Mouse (Mus musculus) E14TG2a.4 (cell line): ENCODE data around the gene Llgl2.

ENCODE experiments used
- CTCF ChIP-seq: conservative IDR thresholded peaks from 2 replicates; pipeline ENCODE4 v1.5.1; 2014; ENCODE audit warnings: low read length
- NANOG ChIP-seq: IDR thresholded peaks from 2 replicates; pipeline ENCODE4 v1.6.1; 2014; ENCODE audit warnings: borderline replicate concordance, low read length, mixed read lengths
- POU5F1 ChIP-seq: IDR thresholded peaks from 2 replicates; pipeline ENCODE4 v1.6.1; 2014; ENCODE audit warnings: low read length, borderline replicate concordance

DNA sequence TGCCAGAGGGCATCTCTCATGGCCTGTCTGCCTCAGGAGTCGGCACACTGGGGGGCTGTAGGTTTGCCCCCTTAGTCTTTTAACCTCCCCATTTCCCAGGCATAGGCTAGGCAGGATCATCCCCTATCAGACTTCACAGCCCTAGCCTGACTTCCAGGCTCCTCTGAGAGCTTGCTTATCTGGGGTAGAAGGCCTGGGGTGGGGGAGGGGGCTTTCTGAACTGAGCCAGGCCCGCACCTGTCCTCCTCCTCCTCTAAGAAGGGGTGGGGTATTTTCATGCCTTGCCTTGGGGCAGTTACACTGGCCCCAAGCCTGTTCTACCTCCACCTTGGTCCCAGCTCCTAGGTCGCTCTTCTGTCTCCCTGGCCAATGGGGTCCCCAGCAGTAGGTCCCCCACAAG is 7.7 kb downstream of the Llgl2 start:
- TF ChIP-seq CTCF (no peak), POU5F1 (no peak), NANOG (no peak)
